Mouse (Mus musculus): ENCODE results near the gene Oas1c. TPM values are rescaled to one million over a fixed set of nuclear protein-coding genes. Genes with fewer than 3 reads are reported as not detected.

Gene Oas1c
- polyA plus RNA-seq, 1 experiment from 2014 or later = 0.41 TPM

Small RNA genes lying within 50 kb of the gene (microRNA-seq; reads per million reads assigned to microRNA genes)
- not detected for gene Gm22907

Other genes with a start within 250 kb of the Oas1c start
- 13.9 and 15.2 TPM in 2 replicates for gene Tpcn1, start 223.8 kb downstream of the Oas1c start, polyA plus RNA-seq (2014; fragmentation: Nextera tagmentation; extraction: Ambion mirVana)
- 0.27 and 0.40 TPM in 2 replicates for gene Iqcd, start 223.5 kb downstream of the Oas1c start, polyA plus RNA-seq (2014; fragmentation: Nextera tagmentation; extraction: Ambion mirVana)
- gene Rita1, start 199.9 kb downstream of the Oas1c start, polyA plus RNA-seq (2014; fragmentation: Nextera tagmentation; extraction: Ambion mirVana) = 11.6 and 13.5 TPM in 2 replicates
- gene Ddx54, start 199.8 kb downstream of the Oas1c start, polyA plus RNA-seq (2014; fragmentation: Nextera tagmentation; extraction: Ambion mirVana) = 33.1 and 33.5 TPM in 2 replicates
- gene Cfap73, start 178.3 kb downstream of the Oas1c start, polyA plus RNA-seq (2014; fragmentation: Nextera tagmentation; extraction: Ambion mirVana) = not detected in 2 replicates
- gene Rasal1, start 163.7 kb downstream of the Oas1c start, polyA plus RNA-seq (2014; fragmentation: Nextera tagmentation; extraction: Ambion mirVana) = 0.16 and 0.48 TPM in 2 replicates
- gene Dtx1, start 100.6 kb downstream of the Oas1c start, polyA plus RNA-seq (2014; fragmentation: Nextera tagmentation; extraction: Ambion mirVana) = 3.0 and 3.5 TPM in 2 replicates
- 0.12 TPM in 1 of 2 replicates, not detected in the other for gene Oas2, start 62.7 kb downstream of the Oas1c start, polyA plus RNA-seq (2014; fragmentation: Nextera tagmentation; extraction: Ambion mirVana)
- 0.03 TPM in 1 of 2 replicates, not detected in the other for gene Oas3, start 34.9 kb downstream of the Oas1c start, polyA plus RNA-seq (2014; fragmentation: Nextera tagmentation; extraction: Ambion mirVana)
- not detected in 2 replicates for gene Oas1e, start 17.0 kb downstream of the Oas1c start, polyA plus RNA-seq (2014; fragmentation: Nextera tagmentation; extraction: Ambion mirVana)
- not detected in 2 replicates for gene Oas1f, start 34.9 kb upstream of the Oas1c start, polyA plus RNA-seq (2014; fragmentation: Nextera tagmentation; extraction: Ambion mirVana)
- not detected in 2 replicates for gene Oas1h, start 48.9 kb upstream of the Oas1c start, polyA plus RNA-seq (2014; fragmentation: Nextera tagmentation; extraction: Ambion mirVana)
- not detected in 2 replicates for gene Oas1g, start 75.1 kb upstream of the Oas1c start, polyA plus RNA-seq (2014; fragmentation: Nextera tagmentation; extraction: Ambion mirVana)
- gene Oas1a, start 95.0 kb upstream of the Oas1c start, polyA plus RNA-seq (2014; fragmentation: Nextera tagmentation; extraction: Ambion mirVana) = 0.57 and 0.68 TPM in 2 replicates
- not detected in 2 replicates for gene Oas1d, start 102.0 kb upstream of the Oas1c start, polyA plus RNA-seq (2014; fragmentation: Nextera tagmentation; extraction: Ambion mirVana)
- gene Rph3a, start 197.6 kb upstream of the Oas1c start, polyA plus RNA-seq (2014; fragmentation: Nextera tagmentation; extraction: Ambion mirVana) = not detected in 2 replicates